Mouse (Mus musculus) forebrain, embryonic 12.5 days (tissue): ENCODE results near the gene Mki67. TPM values are rescaled to one million over a fixed set of nuclear protein-coding genes. Genes with fewer than 3 reads are reported as not detected.
A peak's percentile ranks its signal among the peaks of the same experiment; 100 is the strongest.

ENCODE experiments used
- ATAC-seq: fragments of 200-750 bp; cut with Nextera tagmentation; 2 replicates; pipeline ENCODE4 v1.8.0; 2017; ENCODE audit warnings: moderate TSS enrichment; ENCODE audit not compliant: low FRiP score
- H3K27ac ChIP-seq: fragments of 300-500 bp; sonication (generic); 2 replicates; pipeline ENCODE4 v1.5.1; 2016; ENCODE audit warnings: mild to moderate bottlenecking
- H3K27me3 ChIP-seq: fragments of 300-500 bp; sonication (generic); 2 replicates; pipeline ENCODE4 v1.6.1; 2016; ENCODE audit warnings: mild to moderate bottlenecking
- H3K36me3 ChIP-seq: fragments of 300-500 bp; sonication (generic); replicated peaks from 2 replicates; pipeline ENCODE4 v1.6.1; 2016; ENCODE audit warnings: mild to moderate bottlenecking
- H3K4me1 ChIP-seq: fragments of 300-500 bp; sonication (generic); 2 replicates; pipeline ENCODE4 v1.6.1; 2016
- H3K4me2 ChIP-seq: fragments of 300-500 bp; sonication (generic); 2 replicates; pipeline ENCODE4 v1.6.1; 2016; ENCODE audit warnings: mild to moderate bottlenecking, moderate library complexity
- H3K4me3 ChIP-seq: fragments of 300-500 bp; sonication (generic); replicated peaks from 2 replicates; pipeline ENCODE4 v1.5.1; 2016; ENCODE audit warnings: mild to moderate bottlenecking
- H3K9ac ChIP-seq: fragments of 300-500 bp; sonication (generic); 2 replicates; pipeline ENCODE4 v1.6.1; 2016; ENCODE audit warnings: mild to moderate bottlenecking
- H3K9me3 ChIP-seq: fragments of 300-500 bp; sonication (generic); 2 replicates; pipeline ENCODE4 v1.6.1; 2016
- WGBS: fragments of 180-500 bp; shearing (Covaris S2); methylation state at CpG from one replicate; pipeline ENCODE4 v1.1.7; 2016; 5-methylcytosine and 5-hydroxymethylcytosine counted together
- polyA plus RNA-seq: library from polyadenylated mRNA; unstranded; fragments of >200 nt; fragmentation: Nextera tagmentation; extraction: Ambion mirVana; gene quantifications from 2 replicates; pipeline ENCODE4 v1.2.1, GENCODE M21; 2016

The Mki67 gene
- polyA plus RNA-seq = 63.2 and 67.6 TPM in 2 replicates

GRCm38 (mm10) chr7:135715642-135716444, at the start of gene Mki67:
Mki67 (minus strand) TSS chr7:135716361.
- peak within 1 kb of the TSS; percentile 78 for H3K27ac ChIP-seq
- no peaks in the 10 kb centered on the region for H3K27me3 ChIP-seq
- H3K36me3 ChIP-seq = no peaks in the 10 kb centered on the region
- peak within 1 kb of the TSS; percentile 70 for H3K4me2 ChIP-seq
- peak within 1 kb of the TSS; percentile 86 for H3K9ac ChIP-seq
- peaks cover 31% of the 10 kb centered on the region for H3K4me1 ChIP-seq
- peak; percentile 20 for ATAC-seq
- WGBS = under 1% methylated on average over 82 of the region's 82 CpGs
- no peaks in the 10 kb centered on the region for H3K9me3 ChIP-seq
- H3K4me3 ChIP-seq = peak within 1 kb of the TSS; percentile 89

DNA sequence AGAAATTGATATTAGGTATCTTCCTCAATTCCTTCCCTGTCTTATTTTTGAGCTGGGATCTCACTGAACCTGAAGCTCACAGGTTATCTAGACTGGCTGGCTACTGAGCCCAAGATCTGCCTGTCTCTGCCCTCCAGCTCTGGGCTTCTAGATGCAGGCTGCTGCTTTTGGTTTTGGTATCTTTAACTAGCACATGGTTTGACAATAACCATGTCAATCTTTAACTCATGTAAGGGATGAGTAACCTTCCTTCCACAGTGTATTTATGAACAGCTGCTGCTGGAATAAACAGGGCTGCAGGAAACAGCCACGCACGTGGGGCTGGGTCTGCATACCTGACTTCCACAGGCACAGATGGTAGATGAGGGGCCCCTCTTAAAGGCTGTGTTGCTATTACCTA, 47.1 kb upstream of the Mki67 start:
- no peak overlapping the region for H3K27ac ChIP-seq
- WGBS = 90% methylated on average over 2 of the region's 2 CpGs

GRCm38 (mm10) chr7:135758754-135759510, 42.8 kb upstream of the Mki67 start:
- no peak overlapping the region for H3K9ac ChIP-seq
- ATAC-seq = no peak
- H3K36me3 ChIP-seq = no peaks in the 10 kb centered on the region
- H3K9me3 ChIP-seq = no peaks in the 10 kb centered on the region
- H3K4me2 ChIP-seq = no peak overlapping the region
- H3K27me3 ChIP-seq = 0 out of 2 replicates have a peak, but pooled peaks cover 3% of the 10 kb centered on the region
- H3K4me1 ChIP-seq = peaks cover 12% of the 10 kb centered on the region
- 79% methylated on average over 12 of the region's 12 CpGs for WGBS
- no peak overlapping the region for H3K4me3 ChIP-seq
- H3K27ac ChIP-seq = no peak overlapping the region

More for the DNA sequence above, 47.1 kb upstream of the Mki67 start:
- H3K4me3 ChIP-seq = no peak overlapping the region
- no peak overlapping the region for H3K9ac ChIP-seq
- 0 out of 2 replicates have a peak, but pooled peaks cover 3% of the 10 kb centered on the region for H3K27me3 ChIP-seq
- H3K4me1 ChIP-seq = peaks cover 7% of the 10 kb centered on the region
- no peak for ATAC-seq
- no peaks in the 10 kb centered on the region for H3K9me3 ChIP-seq
- H3K4me2 ChIP-seq = no peak overlapping the region
- H3K36me3 ChIP-seq = no peaks in the 10 kb centered on the region

GRCm38 (mm10) chr7:135758171-135758570, 42.0 kb upstream of the Mki67 start:
- Histone ChIP-seq H3K36me3 (no peaks in the 10 kb centered on the region), H3K4me3 (no peak overlapping the region), H3K9ac (no peak overlapping the region), H3K27me3 (0 out of 2 replicates have a peak, but pooled peaks cover 3% of the 10 kb centered on the region), H3K9me3 (no peaks in the 10 kb centered on the region), H3K4me2 (no peak overlapping the region), H3K4me1 (peaks cover 12% of the 10 kb centered on the region), H3K27ac (no peak overlapping the region)
- WGBS = 72% methylated on average over 4 of the region's 4 CpGs
- no peak for ATAC-seq

DNA sequence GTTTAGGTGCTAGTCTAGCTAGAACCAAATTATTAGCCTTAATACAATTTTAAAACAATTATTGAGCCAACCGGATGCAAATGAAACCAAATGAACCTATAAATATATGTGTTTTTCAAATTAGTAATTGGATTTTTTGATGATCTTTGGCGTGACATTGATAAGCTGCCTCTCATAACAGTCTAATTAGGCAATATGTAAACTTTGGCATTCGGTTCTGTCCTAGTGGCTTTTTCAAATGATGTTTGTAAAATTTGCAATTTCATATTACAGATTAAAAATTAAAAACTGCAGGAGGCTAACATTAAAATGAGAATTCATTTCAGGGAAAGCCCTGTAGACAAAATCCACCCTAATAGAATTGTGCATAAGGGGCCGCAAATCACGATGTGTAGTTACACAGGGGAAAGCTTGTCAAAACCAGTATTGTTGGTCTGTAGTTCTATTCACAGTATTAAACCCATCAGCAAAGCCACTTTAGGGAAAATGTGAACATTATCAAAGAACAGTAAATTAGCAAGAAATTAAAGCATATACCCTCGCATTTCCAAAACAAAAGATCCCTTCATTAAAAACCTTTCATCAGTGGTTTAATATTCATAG, 40.9 kb upstream of the Mki67 start:
- Histone ChIP-seq H3K27ac (no peak overlapping the region), H3K9me3 (no peaks in the 10 kb centered on the region), H3K9ac (no peak overlapping the region), H3K4me1 (peaks cover 12% of the 10 kb centered on the region), H3K4me2 (no peak overlapping the region), H3K36me3 (no peaks in the 10 kb centered on the region), H3K4me3 (no peak overlapping the region), H3K27me3 (0 out of 2 replicates have a peak, but pooled peaks cover 3% of the 10 kb centered on the region)
- no peak for ATAC-seq
- 71% methylated on average over 6 of the region's 6 CpGs for WGBS

GRCm38 (mm10) chr7:135748986-135749385, 32.8 kb upstream of the Mki67 start:
- H3K4me1 ChIP-seq = no peaks in the 10 kb centered on the region
- no peak overlapping the region for H3K9ac ChIP-seq
- H3K9me3 ChIP-seq = no peaks in the 10 kb centered on the region
- H3K4me3 ChIP-seq = no peak overlapping the region
- no peak overlapping the region for H3K27ac ChIP-seq
- H3K4me2 ChIP-seq = no peak overlapping the region
- no peak for ATAC-seq
- H3K27me3 ChIP-seq = no peaks in the 10 kb centered on the region
- 68% methylated on average over 6 of the region's 6 CpGs for WGBS
- no peaks in the 10 kb centered on the region for H3K36me3 ChIP-seq

- H3K4me3 ChIP-seq = no peak overlapping the region
- H3K4me1 ChIP-seq = no peaks in the 10 kb centered on the region
- no peak overlapping the region for H3K4me2 ChIP-seq
- no peak for ATAC-seq
- no peak overlapping the region for H3K9ac ChIP-seq
- no peaks in the 10 kb centered on the region for H3K27me3 ChIP-seq
- H3K9me3 ChIP-seq = no peaks in the 10 kb centered on the region
- no peak overlapping the region for H3K27ac ChIP-seq
- H3K36me3 ChIP-seq = no peaks in the 10 kb centered on the region
- WGBS = 58% methylated on average over 2 of the region's 2 CpGs
These were observed 30.9 kb upstream of the Mki67 start for GRCm38 (mm10) chr7:135747072-135747471.

DNA sequence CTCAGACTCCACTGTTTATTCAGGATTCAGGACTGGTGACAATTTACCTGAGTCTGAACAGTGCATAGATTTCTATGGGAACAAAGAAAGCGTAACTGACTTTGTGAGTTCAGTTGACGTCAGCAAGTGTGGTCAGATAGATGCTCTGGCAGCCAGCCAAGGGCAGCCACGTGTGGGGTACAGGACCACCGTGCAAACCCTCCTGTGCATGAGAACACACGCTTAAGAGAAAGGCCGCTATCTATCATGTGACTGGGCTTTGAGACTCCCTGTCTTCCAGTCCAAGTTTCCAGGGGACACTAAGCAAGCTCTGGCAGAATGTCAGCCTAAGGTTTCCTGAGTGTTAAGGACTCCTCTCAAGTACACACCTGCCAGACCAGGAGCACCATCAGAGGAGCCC, 30.4 kb upstream of the Mki67 start:
- Histone ChIP-seq H3K36me3 (no peaks in the 10 kb centered on the region), H3K4me2 (no peak overlapping the region), H3K4me1 (no peaks in the 10 kb centered on the region), H3K27me3 (no peaks in the 10 kb centered on the region), H3K9ac (no peak overlapping the region), H3K27ac (no peak overlapping the region), H3K9me3 (no peaks in the 10 kb centered on the region), H3K4me3 (no peak overlapping the region)
- ATAC-seq = no peak
- WGBS = 78% methylated on average over 6 of the region's 6 CpGs

DNA sequence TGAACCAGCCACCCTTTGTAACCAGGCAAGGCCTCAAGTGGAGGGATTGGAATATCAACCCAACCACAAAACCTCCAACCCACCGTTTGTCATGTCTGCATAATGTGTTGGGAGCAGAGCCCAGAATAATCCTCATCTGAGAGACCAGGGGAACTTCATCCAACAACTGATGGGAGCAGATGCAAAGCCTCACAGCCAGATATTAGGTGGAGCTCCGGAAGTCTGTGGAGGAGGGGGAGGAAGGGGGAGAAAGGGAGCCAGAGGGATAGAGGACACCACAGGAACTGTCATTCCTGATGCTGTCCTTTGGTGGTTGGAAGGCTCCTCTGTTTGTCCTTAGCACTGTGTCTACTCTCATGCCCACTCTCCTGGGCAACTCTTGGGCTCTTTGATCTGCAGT, 28.9 kb upstream of the Mki67 start:
- WGBS = 54% methylated on average over 2 of the region's 2 CpGs

GRCm38 (mm10) chr7:135740453-135740852, 24.3 kb upstream of the Mki67 start:
- H3K27me3 ChIP-seq = no peaks in the 10 kb centered on the region
- WGBS = 74% methylated on average over 3 of the region's 3 CpGs
- H3K4me3 ChIP-seq = no peak overlapping the region
- no peak overlapping the region for H3K9ac ChIP-seq
- H3K9me3 ChIP-seq = no peaks in the 10 kb centered on the region
- peaks cover 8% of the 10 kb centered on the region; the same call in 1 of the 2 replicates for H3K4me1 ChIP-seq
- H3K4me2 ChIP-seq = no peak overlapping the region
- H3K27ac ChIP-seq = no peak overlapping the region
- no peak for ATAC-seq
- no peaks in the 10 kb centered on the region for H3K36me3 ChIP-seq

More for the DNA sequence above, 28.9 kb upstream of the Mki67 start:
- Histone ChIP-seq H3K27me3 (no peaks in the 10 kb centered on the region), H3K27ac (no peak overlapping the region), H3K4me2 (no peak overlapping the region), H3K9ac (no peak overlapping the region), H3K4me3 (no peak overlapping the region), H3K4me1 (no peaks in the 10 kb centered on the region), H3K9me3 (no peaks in the 10 kb centered on the region), H3K36me3 (no peaks in the 10 kb centered on the region)
- no peak for ATAC-seq

- 50% methylated on average over 3 of the region's 3 CpGs for WGBS
- no peaks in the 10 kb centered on the region for H3K36me3 ChIP-seq
- H3K27ac ChIP-seq = no peak overlapping the region
- H3K9me3 ChIP-seq = no peaks in the 10 kb centered on the region
- H3K9ac ChIP-seq = no peak overlapping the region
- H3K4me1 ChIP-seq = peaks cover 8% of the 10 kb centered on the region; the same call in 1 of the 2 replicates
- H3K27me3 ChIP-seq = no peaks in the 10 kb centered on the region
- no peak overlapping the region for H3K4me3 ChIP-seq
- ATAC-seq = 0 out of 2 replicates have a peak, but pooled peaks have one; percentile 24
- no peak overlapping the region for H3K4me2 ChIP-seq
These were observed 20.4 kb upstream of the Mki67 start for GRCm38 (mm10) chr7:135736581-135736886.
